Mouse (Mus musculus): Measurements from ENCODE around the gene Grwd1. TPM values are rescaled to one million over a fixed set of nuclear protein-coding genes. Genes with fewer than 3 reads are reported as not detected.

Gene Grwd1
- polyA plus RNA-seq, 1 experiment from 2014 or later = 67.9 TPM

GRCm38 (mm10) chr7:45820913-45821312, 9.8 kb downstream of the Grwd1 start:
- Histone ChIP-seq H3K4me3 (ENCODE audit: low read depth, low read length) (no peak overlapping the region), H3K27ac (ENCODE audit: low read depth, low read length) (no peak overlapping the region)
- DNase-seq (ENCODE audit: low spot score, missing footprints) = no peak

GRCm38 (mm10) chr7:45819843-45820242, 10.9 kb downstream of the Grwd1 start:
- H3K27me3 ChIP-seq (ENCODE audit: control insufficient read depth, insufficient read depth, low read length) = peaks cover 5% of the 10 kb centered on the region
- H3K27ac ChIP-seq (ENCODE audit: low read depth, low read length) = no peak overlapping the region
- WGBS = 17% methylated on average over 25 of the region's 25 CpGs
- no peak overlapping the region for H3K4me3 ChIP-seq (ENCODE audit: low read depth, low read length)
- peaks cover 3% of the 10 kb centered on the region; the same call in 1 of the 2 replicates for H3K36me3 ChIP-seq (ENCODE audit: control insufficient read depth, insufficient read depth, low read length)
- no peaks in the 10 kb centered on the region for H3K9me3 ChIP-seq (ENCODE audit: control insufficient read depth, low read length)
- H3K9ac ChIP-seq (ENCODE audit: low read length) = no peak overlapping the region
- DNase-seq (ENCODE audit: low spot score, missing footprints) (no peak), ATAC-seq (ENCODE audit: low FRiP score) (no peak)
- no peak overlapping the region for H3K4me2 ChIP-seq
- H3K4me1 ChIP-seq (ENCODE audit: control insufficient read depth, insufficient read depth, low read length) = peaks cover 14% of the 10 kb centered on the region

More at GRCm38 (mm10) chr7:45820913-45821312, 9.8 kb downstream of the Grwd1 start:
- Histone ChIP-seq H3K4me1 (ENCODE audit: control insufficient read depth, insufficient read depth, low read length) (peaks cover 3% of the 10 kb centered on the region), H3K4me2 (no peak overlapping the region), H3K27me3 (ENCODE audit: control insufficient read depth, insufficient read depth, low read length) (peaks cover 5% of the 10 kb centered on the region), H3K36me3 (ENCODE audit: control insufficient read depth, insufficient read depth, low read length) (peaks cover 12% of the 10 kb centered on the region), H3K9ac (ENCODE audit: low read length) (no peak overlapping the region), H3K9me3 (ENCODE audit: control insufficient read depth, low read length) (no peaks in the 10 kb centered on the region)
- ATAC-seq (ENCODE audit: low FRiP score) = no peak

GRCm38 (mm10) chr7:45815984-45816351, 14.8 kb downstream of the Grwd1 start:
- peaks cover 5% of the 10 kb centered on the region for H3K27me3 ChIP-seq (ENCODE audit: control insufficient read depth, insufficient read depth, low read length)
- H3K4me2 ChIP-seq = no peak overlapping the region
- H3K36me3 ChIP-seq (ENCODE audit: control insufficient read depth, insufficient read depth, low read length) = peaks cover 15% of the 10 kb centered on the region; the same call in 1 of the 2 replicates
- ATAC-seq (ENCODE audit: low FRiP score) (no peak), DNase-seq (ENCODE audit: low spot score, missing footprints) (peak; percentile 82)
- no peaks in the 10 kb centered on the region for H3K9me3 ChIP-seq (ENCODE audit: control insufficient read depth, low read length)
- no peak overlapping the region; the same call in 1 of the 2 replicates for H3K27ac ChIP-seq (ENCODE audit: low read depth, low read length)
- H3K4me3 ChIP-seq (ENCODE audit: low read depth, low read length) = no peak overlapping the region
- 36% methylated on average over 2 of the region's 2 CpGs for WGBS
- no peak overlapping the region for H3K9ac ChIP-seq (ENCODE audit: low read length)
- peaks cover 28% of the 10 kb centered on the region for H3K4me1 ChIP-seq (ENCODE audit: control insufficient read depth, insufficient read depth, low read length)

- H3K4me2 ChIP-seq = peak overlapping the region; percentile 43; the same call in 1 of the 2 replicates
- no peak overlapping the region for H3K9ac ChIP-seq (ENCODE audit: low read length)
- ATAC-seq (ENCODE audit: low FRiP score) (0 out of 2 replicates have a peak, but pooled peaks have one; percentile 1), DNase-seq (ENCODE audit: low spot score, missing footprints) (peak; percentile 90)
- peaks cover 5% of the 10 kb centered on the region for H3K27me3 ChIP-seq (ENCODE audit: control insufficient read depth, insufficient read depth, low read length)
- H3K27ac ChIP-seq (ENCODE audit: low read depth, low read length) = peak overlapping the region; percentile 59
- 15% methylated on average over 10 of the region's 10 CpGs for WGBS
- no peaks in the 10 kb centered on the region for H3K9me3 ChIP-seq (ENCODE audit: control insufficient read depth, low read length)
- H3K4me3 ChIP-seq (ENCODE audit: low read depth, low read length) = no peak overlapping the region
- H3K4me1 ChIP-seq (ENCODE audit: control insufficient read depth, insufficient read depth, low read length) = peaks cover 28% of the 10 kb centered on the region
- peaks cover 20% of the 10 kb centered on the region for H3K36me3 ChIP-seq (ENCODE audit: control insufficient read depth, insufficient read depth, low read length)
These were observed 15.3 kb downstream of the Grwd1 start for GRCm38 (mm10) chr7:45815323-45815983.

GRCm38 (mm10) chr7:45814841-45815240, 15.9 kb downstream of the Grwd1 start:
- Histone ChIP-seq H3K4me2 (peak overlapping the region; percentile 43), H3K27me3 (ENCODE audit: control insufficient read depth, insufficient read depth, low read length) (peaks cover 3% of the 10 kb centered on the region), H3K27ac (ENCODE audit: low read depth, low read length) (peak overlapping the region; percentile 55; the same call in 1 of the 2 replicates), H3K4me3 (ENCODE audit: low read depth, low read length) (peak overlapping the region; percentile 19; the same call in 1 of the 2 replicates), H3K4me1 (ENCODE audit: control insufficient read depth, insufficient read depth, low read length) (peaks cover 27% of the 10 kb centered on the region), H3K9ac (ENCODE audit: low read length) (peak overlapping the region; percentile 21; the same call in 1 of the 2 replicates), H3K36me3 (ENCODE audit: control insufficient read depth, insufficient read depth, low read length) (peaks cover 26% of the 10 kb centered on the region), H3K9me3 (ENCODE audit: control insufficient read depth, low read length) (no peaks in the 10 kb centered on the region)
- ATAC-seq (ENCODE audit: low FRiP score) (no peak), DNase-seq (ENCODE audit: low spot score, missing footprints) (no peak)
- 3% methylated on average over 5 of the region's 5 CpGs for WGBS

GRCm38 (mm10) chr7:45813787-45814779, 16.7 kb downstream of the Grwd1 start, which contains the start of gene Cyth2:
Cyth2 (minus strand) TSS chr7:45814581.
- Histone ChIP-seq H3K27ac (ENCODE audit: low read depth, low read length) (peak within 1 kb of the TSS; percentile 100), H3K4me1 (ENCODE audit: control insufficient read depth, insufficient read depth, low read length) (peaks cover 26% of the 10 kb centered on the region), H3K27me3 (ENCODE audit: control insufficient read depth, insufficient read depth, low read length) (peaks cover 2% of the 10 kb centered on the region; the same call in 1 of the 2 replicates), H3K9me3 (ENCODE audit: control insufficient read depth, low read length) (no peaks in the 10 kb centered on the region), H3K4me3 (ENCODE audit: low read depth, low read length) (peak within 1 kb of the TSS; percentile 95), H3K4me2 (peak within 1 kb of the TSS; percentile 95), H3K36me3 (ENCODE audit: control insufficient read depth, insufficient read depth, low read length) (peaks cover 33% of the 10 kb centered on the region), H3K9ac (ENCODE audit: low read length) (peak within 1 kb of the TSS; percentile 99)
- ATAC-seq (ENCODE audit: low FRiP score) = peak; percentile 98
- WGBS = under 1% methylated on average over 55 of the region's 92 CpGs
- DNase-seq (ENCODE audit: low spot score, missing footprints) = peak; percentile 100

GRCm38 (mm10) chr7:45812921-45813320, 17.8 kb downstream of the Grwd1 start:
- Histone ChIP-seq H3K27ac (ENCODE audit: low read depth, low read length) (no peak overlapping the region), H3K4me2 (peak overlapping the region; percentile 95), H3K4me1 (ENCODE audit: control insufficient read depth, insufficient read depth, low read length) (peaks cover 26% of the 10 kb centered on the region), H3K36me3 (ENCODE audit: control insufficient read depth, insufficient read depth, low read length) (peaks cover 42% of the 10 kb centered on the region), H3K4me3 (ENCODE audit: low read depth, low read length) (peak overlapping the region; percentile 95), H3K9ac (ENCODE audit: low read length) (peak overlapping the region; percentile 99), H3K9me3 (ENCODE audit: control insufficient read depth, low read length) (no peaks in the 10 kb centered on the region), H3K27me3 (ENCODE audit: control insufficient read depth, insufficient read depth, low read length) (no peaks in the 10 kb centered on the region)
- ATAC-seq (ENCODE audit: low FRiP score) = no peak
- 89% methylated on average over 8 of the region's 8 CpGs for WGBS
- no peak for DNase-seq (ENCODE audit: low spot score, missing footprints)

- H3K4me3 ChIP-seq (ENCODE audit: low read depth, low read length) = no peak overlapping the region
- no peak overlapping the region for H3K9ac ChIP-seq (ENCODE audit: low read length)
- no peak for DNase-seq (ENCODE audit: low spot score, missing footprints)
- no peak for ATAC-seq (ENCODE audit: low FRiP score)
- peaks cover 12% of the 10 kb centered on the region for H3K4me1 ChIP-seq (ENCODE audit: control insufficient read depth, insufficient read depth, low read length)
- no peak overlapping the region for H3K4me2 ChIP-seq
- WGBS = 90% methylated on average over 14 of the region's 14 CpGs
- H3K27me3 ChIP-seq (ENCODE audit: control insufficient read depth, insufficient read depth, low read length) = no peaks in the 10 kb centered on the region
- H3K9me3 ChIP-seq (ENCODE audit: control insufficient read depth, low read length) = no peaks in the 10 kb centered on the region
- H3K27ac ChIP-seq (ENCODE audit: low read depth, low read length) = no peak overlapping the region
- H3K36me3 ChIP-seq (ENCODE audit: control insufficient read depth, insufficient read depth, low read length) = peaks cover 51% of the 10 kb centered on the region
These were observed 21.3 kb downstream of the Grwd1 start for GRCm38 (mm10) chr7:45809276-45810075.
